Mouse (Mus musculus) cerebral cortex, adult 2 months (tissue): Measurements from ENCODE around the gene Trdmt1.

ENCODE experiments used
- WGBS: fragments of 180-500 bp; shearing (Covaris S2); methylation state at CpG from one replicate; pipeline ENCODE4 v1.1.7; 2018; 5-methylcytosine and 5-hydroxymethylcytosine counted together

Trdmt1 gene

DNA sequence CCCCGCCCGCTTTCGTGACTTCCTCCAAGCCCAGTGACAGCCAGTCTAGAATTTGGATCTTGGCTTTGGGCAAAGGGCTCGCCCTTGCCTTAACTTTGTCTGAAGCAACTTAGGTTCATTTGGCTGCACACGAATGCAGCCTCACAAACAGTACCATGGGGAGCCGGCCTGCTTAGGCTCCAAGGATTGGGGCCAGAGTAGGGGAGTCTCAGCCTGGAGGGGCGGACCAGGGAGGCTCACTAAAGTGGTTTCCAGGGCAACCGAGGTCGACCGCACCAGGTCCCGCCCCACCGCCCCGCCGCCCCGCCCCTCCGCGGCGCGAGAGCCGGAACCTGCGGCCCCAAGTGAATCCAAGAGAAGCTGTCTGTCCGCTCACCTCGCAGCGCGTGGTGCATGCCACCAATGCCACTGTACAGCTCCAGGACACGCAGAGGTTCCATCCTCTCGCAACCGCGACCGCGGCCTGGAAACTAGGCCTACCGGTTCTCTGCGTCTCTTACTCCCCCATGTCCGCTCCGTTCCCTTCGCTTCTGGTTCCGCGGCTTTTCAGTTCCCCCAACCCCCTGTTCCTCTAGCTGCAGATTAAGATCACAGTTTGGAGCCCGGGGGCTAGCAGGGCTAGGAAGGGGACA lies at the start of gene Trdmt1:
Trdmt1 (minus strand) TSS at position 476 of the 632 bp plus-strand sequence.
- WGBS = under 1% methylated on average over 39 of the region's 39 CpGs

DNA sequence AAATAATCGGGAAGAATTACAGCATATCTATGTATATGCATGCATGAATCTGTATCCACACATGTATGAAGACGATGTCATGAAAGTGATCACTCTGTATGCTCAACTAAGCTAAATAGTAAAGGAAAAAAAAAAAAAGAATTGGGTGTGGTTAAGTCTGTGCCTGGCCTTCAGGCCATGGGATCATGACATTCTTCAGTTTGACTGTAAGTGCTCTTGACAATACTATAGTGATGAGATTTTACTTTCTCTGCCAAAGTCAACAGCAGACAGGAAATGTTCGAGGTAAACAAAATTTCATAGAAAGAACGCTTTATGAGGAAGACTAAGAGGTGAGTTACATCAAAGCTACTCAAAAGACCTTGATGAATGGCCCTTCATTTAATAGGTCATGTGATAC lies 48.9 kb upstream of the Trdmt1 start:
- 84% methylated on average over 4 of the region's 4 CpGs for WGBS

DNA sequence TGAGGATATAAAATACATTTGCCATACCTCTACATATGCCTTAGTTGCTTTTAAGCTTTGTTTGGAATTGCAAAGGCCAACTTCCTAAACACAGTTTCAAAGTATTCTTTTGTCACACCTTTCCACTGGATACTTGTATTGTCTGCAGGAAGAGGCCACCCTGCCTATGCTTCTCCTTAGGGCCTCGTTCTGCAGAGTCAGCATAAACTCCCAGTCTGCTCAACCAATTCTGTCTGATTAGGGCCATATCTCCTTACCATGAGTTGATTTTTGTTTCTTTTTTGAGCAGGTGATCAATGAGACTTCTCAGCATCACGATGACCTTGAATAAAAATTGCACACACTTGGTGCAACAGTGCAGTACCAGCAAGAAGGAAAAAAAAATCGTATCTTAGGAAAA lies 37.7 kb upstream of the Trdmt1 start:
- 82% methylated on average over 3 of the region's 3 CpGs for WGBS

DNA sequence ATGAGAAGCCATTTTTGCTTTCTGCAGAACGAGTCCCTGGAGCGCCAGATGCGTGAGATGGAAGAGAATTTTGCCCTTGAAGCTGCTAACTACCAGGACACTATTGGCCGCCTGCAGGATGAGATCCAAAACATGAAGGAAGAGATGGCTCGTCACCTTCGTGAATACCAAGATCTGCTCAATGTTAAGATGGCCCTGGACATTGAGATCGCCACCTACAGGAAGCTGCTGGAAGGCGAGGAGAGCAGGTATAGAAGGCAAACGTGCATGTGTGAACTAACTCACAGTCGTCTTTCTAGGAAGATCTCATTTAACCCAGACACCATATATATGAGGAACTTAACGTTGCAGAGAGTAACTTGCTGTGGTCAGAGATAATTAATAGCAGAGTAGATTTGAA lies 35.5 kb upstream of the Trdmt1 start:
- WGBS = 70% methylated on average over 11 of the region's 11 CpGs

DNA sequence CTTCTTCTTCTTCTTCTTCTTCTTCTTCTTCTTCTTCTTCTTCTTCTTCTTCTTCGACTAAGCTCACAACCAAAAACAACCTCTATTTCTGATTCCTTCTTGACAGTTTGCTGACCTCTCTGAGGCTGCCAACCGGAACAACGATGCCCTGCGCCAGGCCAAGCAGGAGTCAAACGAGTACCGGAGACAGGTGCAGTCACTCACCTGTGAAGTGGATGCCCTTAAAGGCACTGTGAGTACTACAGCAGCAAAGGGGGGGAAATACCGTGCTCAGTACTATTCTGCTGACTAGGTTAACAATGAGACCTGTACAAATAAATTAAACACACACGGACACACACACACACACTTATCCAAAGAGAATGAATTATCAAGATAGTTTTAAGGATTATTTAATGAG lies 34.8 kb upstream of the Trdmt1 start:
- WGBS = 92% methylated on average over 8 of the region's 8 CpGs

DNA sequence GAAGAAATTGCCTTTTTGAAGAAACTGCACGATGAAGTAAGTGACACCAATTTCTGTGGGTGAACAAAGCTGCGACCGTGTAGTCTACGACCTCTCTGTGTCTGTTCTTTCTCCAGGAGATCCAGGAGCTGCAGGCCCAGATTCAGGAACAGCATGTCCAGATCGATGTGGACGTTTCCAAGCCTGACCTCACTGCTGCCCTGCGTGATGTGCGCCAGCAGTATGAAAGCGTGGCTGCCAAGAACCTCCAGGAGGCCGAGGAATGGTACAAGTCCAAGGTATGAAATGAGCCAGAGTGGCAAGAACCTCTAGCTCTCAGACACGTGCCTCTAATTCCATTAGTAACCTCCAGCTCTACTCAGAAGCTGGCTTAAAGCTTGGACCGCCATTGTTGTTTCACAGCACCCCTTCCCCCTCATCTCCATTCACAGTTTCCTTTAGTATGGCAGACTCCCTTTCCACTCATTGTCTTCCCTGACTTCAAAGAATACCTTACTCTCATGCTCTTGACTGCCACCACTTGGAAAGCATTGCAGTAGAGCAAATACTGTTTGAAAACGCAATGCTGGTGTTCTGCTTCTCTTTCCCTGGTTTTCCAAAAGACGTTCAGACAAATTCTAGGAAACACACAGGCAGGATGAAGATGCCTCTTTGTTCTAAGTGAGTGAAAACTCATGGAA lies 34.1 kb upstream of the Trdmt1 start:
- WGBS = 61% methylated on average over 14 of the region's 14 CpGs

DNA sequence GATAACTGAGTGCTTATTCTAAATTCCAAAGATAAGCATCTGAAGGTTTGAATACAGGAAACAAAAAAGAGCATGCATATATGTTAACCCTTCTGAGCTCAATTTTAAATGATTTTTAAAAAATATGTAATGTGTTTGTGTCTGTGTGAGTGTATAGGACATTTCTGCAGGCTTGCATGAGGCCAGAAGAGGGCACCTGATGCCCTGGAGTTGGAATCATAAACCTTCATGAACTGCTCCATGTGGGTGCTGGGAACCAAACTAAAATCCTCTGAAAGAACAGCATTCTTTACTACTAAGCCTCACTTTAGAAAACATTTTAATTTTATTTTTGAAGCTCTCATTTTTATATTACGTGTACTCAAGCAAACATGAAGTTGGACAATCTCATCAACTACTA lies 32.9 kb upstream of the Trdmt1 start:
- WGBS = 93% methylated on average over 1 of the region's 1 CpGs

DNA sequence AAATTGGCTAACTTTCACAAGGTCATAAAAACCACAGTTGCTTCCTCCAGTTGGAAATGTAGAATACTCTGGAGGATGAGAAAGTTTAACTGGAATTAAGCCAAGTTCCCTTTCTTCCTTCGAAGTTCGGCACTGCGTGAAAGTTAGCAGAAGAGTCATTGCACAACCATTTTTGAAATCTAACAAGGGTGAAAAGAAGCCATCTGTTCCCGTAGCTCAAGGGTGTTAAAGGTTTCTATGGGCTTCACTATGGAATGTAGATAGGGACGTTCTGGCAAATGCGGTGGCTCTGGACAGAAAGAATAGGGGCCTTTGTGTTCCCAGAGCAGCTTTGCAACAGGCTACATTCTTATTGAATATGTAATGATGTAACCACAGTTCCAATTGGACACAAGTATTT lies 31.5 kb upstream of the Trdmt1 start:
- WGBS = 11% methylated on average over 6 of the region's 6 CpGs

DNA sequence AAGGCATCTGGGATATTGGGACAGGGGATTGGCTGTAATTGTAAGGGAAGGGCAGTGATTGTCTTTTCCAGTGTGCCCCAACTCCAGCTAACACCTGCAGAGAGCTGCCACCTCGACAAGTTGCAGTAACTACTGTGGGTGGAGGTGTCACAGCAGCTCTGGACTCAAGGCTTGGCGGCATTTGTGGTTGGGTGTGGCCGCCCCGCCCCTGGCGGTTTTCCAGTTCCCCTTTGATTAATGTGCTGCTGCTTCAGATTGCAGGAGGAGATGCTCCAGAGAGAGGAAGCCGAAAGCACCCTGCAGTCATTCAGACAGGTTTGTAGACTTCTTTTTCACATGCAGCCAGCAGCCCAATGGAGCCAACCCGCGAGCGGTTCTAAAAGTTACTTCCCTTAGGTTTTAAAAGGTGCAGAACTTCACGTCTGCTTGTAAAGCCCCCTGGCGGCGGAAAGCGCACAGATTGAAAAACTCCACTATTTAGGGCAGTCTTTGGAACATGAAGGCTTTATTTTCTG lies 30.9 kb upstream of the Trdmt1 start:
- 1% methylated on average over 13 of the region's 13 CpGs for WGBS

DNA sequence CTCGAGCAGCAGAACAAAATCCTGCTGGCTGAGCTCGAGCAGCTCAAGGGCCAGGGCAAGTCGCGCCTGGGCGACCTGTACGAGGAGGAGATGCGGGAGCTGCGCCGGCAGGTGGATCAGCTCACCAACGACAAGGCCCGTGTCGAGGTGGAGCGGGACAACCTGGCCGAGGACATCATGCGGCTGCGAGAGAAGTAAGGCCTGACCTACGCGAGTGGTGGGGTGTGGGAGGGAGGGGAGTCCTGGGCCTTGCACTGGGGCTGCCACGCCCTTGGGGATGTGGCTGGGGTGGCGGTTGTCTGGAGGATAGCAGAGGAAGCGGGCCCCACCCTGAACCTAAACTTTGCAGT lies 30.3 kb upstream of the Trdmt1 start:
- 2% methylated on average over 21 of the region's 21 CpGs for WGBS

DNA sequence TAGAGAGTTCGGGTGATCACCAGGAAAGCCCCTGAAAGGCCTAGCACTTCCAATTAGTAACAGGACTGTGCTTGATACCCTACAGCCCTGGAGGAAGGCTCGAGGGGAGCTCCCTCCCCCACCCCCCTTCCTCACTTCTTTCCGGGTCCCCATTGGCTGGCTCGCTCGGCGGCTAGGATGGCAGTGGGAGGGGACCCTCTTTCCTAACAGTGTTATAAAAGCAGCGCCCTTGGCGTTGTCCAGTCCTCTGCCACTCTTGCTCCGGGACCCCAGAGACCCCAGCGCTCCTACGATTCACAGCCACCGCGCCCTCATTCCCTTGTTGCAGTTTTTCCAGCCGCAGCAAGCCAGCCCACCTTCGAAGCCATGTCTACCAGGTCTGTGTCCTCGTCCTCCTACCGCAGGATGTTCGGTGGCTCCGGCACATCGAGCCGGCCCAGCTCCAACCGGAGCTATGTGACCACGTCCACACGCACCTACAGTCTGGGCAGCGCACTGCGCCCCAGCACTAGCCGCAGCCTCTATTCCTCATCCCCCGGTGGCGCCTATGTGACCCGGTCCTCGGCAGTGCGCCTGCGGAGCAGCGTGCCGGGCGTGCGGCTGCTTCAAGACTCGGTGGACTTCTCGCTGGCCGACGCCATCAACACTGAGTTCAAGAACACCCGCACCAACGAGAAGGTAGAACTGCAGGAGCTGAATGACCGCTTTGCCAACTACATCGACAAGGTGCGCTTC lies 29.8 kb upstream of the Trdmt1 start:
- WGBS = under 1% methylated on average over 46 of the region's 46 CpGs

DNA sequence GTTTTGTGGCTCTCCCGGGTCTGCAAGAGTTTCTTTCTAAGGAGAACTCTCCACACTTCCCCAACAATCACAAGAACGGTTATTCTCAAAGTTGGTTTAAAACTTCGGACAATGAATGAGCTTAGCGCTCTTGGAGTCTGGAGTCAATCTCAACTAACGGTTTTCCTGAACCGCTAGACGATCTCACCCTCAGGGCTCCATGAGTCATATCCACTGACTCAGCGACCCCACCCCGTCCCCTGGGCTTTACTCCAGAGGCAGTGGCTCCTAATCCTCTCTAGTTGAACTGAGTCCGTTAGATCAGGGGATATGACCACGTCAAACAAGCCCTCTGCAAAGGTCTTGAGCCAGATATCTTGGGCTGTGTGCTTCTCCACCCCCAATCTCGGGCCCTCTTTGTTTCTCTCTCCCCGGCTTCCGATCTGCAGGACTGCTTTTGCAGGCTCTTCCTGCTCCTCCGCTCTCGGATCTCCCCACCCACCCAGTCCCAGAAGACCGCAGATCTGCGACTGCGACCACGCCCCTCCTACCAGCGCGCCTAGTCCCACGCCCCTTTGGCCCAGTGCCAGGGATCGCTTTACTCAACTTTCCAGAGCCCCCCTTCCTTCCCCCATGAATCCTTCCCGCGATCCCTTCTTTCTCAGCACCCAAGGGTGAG lies 29.1 kb upstream of the Trdmt1 start, which contains the start of gene Vim:
Vim (plus strand) TSS at position 520 of the 658 bp plus-strand sequence.
- WGBS = under 1% methylated on average over 26 of the region's 26 CpGs

DNA sequence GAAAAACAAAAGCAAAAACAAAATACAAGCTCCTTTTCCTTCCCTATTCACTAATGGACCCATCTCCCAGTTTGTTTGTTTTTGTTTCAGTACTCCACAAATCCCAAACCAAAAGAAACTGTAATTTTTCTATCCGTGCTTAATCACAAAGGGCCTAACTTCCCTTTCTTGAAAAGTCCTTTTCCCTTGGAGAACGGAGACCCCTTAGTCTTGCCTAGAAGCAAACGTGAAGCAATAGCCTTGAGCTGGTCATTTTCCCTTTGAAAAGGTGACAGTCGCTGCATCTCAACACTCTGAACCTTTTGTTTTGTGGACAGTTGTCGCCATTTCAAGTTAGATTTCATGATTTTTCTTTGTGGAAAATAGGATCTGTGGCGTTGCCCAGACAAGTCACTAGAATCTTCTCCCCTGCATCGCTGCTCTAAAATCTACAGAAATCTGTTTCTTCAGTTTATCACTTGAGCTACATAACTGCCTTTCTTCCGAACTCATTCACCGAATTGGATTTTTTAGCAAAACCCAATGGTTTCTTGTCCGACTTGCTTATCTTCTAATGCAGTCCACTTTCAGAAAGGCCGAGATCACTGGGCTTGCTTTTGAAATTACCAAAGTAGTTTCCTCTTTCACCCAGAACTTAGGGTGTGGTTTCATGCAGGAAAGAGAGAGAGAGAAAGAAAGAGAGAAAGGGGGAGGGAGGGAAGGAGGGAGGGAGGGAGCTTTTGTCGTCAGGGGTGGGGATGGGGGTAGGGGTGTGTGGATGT lies 28.4 kb upstream of the Trdmt1 start:
- 46% methylated on average over 12 of the region's 12 CpGs for WGBS

DNA sequence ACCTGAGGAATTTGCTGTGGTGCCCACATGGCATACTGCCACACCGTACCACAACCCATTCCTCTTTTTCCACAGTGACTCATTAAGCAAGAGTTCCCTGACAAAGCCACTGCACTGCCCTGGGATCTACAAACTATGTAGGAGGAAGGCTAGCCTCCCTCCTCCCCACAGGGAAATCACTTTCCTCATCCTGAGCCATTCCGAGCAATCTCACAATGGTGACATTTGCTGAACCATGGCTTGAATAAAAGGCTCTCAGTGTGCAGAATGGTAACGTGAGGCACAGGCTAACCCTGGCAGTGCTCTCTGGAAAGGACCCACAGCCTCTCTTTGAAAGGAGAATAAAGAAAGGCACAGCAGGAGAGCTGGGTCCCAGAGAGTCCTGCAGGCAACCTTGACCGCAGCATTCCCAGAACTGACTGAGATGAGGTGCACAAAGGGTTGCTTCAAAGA lies 27.7 kb upstream of the Trdmt1 start:
- 51% methylated on average over 4 of the region's 4 CpGs for WGBS

DNA sequence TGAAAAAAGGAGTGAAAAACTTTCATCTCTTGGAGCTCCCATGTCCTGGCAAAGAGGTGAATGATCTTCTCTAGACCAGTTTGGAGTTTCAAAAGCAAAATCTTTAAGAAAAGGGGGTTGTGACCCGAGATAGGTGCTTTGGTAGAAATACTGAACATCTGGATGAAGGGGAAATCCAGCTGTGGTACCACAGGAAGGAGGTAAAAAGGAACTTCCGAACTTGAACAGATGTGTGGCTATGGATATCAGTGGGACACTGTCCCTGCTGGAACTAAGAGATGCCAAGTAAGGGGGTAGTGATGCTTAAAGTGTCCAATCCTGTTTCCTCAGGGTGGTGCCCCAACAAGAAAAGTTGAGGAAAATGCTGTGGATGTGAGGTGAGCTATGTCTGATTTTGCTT lies 25.7 kb upstream of the Trdmt1 start:
- WGBS = 71% methylated on average over 2 of the region's 2 CpGs

DNA sequence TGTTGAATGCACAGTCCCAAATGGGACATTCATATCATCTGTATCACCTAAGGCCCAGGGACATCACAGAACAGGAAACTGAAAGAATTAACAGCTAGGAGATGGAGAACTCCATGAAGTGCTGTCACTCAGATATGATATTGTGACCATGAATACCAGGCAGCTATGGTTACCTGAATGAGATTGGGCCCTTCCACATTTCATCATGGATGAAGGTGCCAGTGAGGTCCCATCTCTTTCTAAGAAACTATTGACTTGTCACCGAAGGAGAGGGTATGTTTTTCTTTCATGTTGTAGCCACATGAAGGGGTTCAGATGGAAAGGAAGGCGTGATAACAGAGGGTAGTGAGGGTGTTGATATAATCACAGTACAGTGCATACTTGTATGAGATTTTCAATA lies 15.9 kb upstream of the Trdmt1 start:
- 94% methylated on average over 2 of the region's 2 CpGs for WGBS

DNA sequence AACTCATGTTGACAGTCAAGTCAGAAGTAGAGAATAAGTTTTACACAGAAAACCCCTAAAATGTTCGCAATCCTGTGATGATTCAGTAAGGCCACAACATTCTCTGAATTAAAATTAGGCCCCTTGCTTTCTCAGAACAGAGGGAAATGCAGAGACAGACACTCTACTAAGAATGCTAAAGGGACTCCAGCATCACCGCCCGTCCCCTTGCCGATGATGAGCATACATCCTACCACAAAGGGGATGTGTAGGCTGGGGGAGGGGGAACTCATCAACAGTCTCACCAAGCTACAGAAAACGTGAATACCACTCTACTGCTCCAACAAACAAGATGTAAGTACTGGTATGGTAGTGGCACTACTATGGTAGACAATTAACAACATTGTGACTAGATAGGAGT lies 15.3 kb upstream of the Trdmt1 start:
- WGBS = 91% methylated on average over 5 of the region's 5 CpGs

DNA sequence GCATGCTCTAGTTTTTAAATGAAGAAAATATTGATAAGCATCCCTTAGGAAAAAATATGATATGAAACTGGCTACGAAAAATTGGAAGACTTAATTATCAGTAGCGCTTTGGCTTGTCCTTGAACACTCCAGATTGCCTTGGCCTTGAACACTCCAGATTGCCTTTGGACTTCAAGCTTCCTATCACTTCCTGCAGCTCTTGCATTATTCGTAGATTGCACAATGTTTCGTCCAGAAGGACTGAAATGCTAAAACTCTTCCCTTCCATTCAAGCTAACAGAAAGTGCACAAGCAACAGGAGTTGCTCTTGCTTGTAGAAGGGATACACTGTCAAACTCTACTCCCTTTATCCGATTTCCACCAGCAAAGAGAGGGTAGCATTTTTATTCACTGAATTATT lies 14.8 kb upstream of the Trdmt1 start:
- WGBS = 90% methylated on average over 5 of the region's 5 CpGs

DNA sequence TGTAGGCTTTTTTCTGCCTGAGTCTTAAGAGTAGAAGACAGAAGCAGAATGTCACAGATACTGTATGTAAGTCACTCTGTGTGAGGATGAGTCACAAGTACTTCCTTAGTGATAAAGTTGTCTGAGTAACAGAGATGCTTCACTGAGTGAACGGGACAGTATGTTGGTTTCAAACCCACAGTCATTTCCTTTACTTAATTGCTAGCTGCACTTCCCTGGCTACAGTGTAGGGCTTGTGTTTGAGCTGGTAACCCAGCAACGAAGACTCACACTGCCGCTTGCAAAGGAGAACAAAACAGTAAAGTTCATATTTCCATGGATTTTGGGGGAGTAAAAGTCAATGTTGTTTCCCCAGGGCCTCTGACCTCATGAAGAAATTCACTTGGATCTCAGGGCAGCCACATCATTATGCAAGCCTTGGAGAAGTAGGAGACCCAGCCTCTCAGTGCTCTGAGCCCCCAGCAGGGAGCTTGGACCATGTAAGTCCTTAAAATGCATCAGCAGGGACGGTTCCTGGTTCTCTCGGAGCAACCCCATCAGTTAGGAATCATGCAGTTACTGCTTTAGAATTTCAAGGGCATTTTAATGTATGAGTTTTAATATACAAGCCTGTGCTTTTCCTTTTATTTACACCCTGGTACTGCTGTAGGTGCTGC lies 14.3 kb upstream of the Trdmt1 start:
- WGBS = 47% methylated on average over 5 of the region's 5 CpGs

DNA sequence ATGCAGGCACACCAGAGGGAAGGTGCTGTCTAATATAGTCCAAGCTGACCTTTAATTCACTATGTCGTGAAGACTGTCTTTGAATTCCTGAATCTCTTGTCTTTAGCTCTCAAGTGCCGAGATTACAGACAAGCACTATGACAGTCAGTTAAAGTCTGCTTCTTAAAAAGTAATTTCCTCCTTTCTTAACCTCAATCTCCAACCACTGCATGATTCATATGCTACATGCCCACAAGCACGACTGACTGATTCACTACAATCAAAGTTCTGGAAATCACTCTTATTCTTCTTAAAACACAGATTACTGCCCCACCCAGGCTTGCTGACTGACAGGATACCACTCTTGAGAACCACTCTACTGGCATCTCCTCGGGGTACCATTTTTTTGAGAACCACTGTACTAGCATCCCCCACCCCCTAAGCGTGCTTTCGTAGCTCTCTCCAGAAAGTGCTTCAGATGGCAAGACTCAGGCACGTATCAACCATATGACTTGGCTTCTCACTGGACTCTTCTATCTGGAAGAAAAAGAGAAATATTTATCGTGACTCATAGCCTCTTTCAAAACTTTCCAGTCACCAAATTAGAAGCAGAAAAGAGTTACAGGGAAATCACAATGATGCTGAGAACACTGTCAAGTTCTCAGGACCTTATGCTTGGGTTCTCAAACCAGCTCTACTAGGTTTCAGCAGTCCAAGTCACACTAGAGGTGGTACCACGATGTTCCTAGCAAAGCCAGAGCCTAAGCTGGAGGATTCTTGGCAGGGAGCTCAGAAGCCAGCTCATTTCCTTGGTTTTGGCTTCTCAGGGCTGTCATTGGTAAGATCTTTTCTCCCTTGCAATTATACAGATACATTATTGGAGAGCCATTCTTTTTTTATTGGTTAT lies 12.9 kb upstream of the Trdmt1 start:
- 62% methylated on average over 9 of the region's 9 CpGs for WGBS
